Mouse (Mus musculus): Measurements from ENCODE around the gene Gm17361. TPM values are rescaled to one million over a fixed set of nuclear protein-coding genes. Genes with fewer than 3 reads are reported as not detected.
"Not testable (repeated sequence)": the region's sequence is repeated elsewhere in the genome, so short reads cannot be mapped to it uniquely, and the experiment has no call there.

Gm17361 gene
- polyA plus RNA-seq (2015; fragmentation: Nextera tagmentation; extraction: Ambion mirVana), result not detected in 2 replicates

DNA sequence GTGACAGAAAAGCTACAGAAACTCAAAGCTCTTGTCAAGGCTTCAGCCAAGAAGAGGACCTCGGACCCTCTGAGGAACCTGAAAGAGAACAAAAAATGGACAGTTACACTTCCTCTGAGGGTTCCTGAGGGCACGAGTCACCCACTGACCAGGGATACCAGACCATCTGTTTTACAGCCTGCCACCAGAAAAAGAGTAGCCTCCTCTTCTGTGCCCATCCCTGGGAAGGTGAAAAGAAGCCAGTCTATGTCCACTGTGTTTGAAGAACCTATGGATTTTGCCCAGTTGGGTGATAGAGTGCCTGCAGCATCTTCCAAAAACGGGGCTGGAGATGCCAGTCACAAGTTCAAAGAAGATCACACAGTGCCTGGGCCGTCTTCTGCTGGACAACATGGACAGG lies at the start of gene Gm17361:
Gm17361 (plus strand) TSS at position 301 of the 400 bp plus-strand sequence.
- not testable (repeated sequence) for ATAC-seq (replicated peaks; ENCODE audit: low FRiP score); H3K27me3 ChIP-seq; H3K27ac ChIP-seq; H3K36me3 ChIP-seq; H3K9me3 ChIP-seq (replicated peaks); H3K4me3 ChIP-seq (replicated peaks); H3K4me1 ChIP-seq; H3K9ac ChIP-seq; H3K4me2 ChIP-seq
- WGBS, result no CpG with 5 or more reads among the region's 4 CpGs

All from kidney, embryonic 15.5 days (tissue).